Mouse (Mus musculus) liver, embryonic 12.5 days (tissue): Measurements from ENCODE around the gene 9930111J21Rik2. TPM values are rescaled to one million over a fixed set of nuclear protein-coding genes. Genes with fewer than 3 reads are reported as not detected.
"Not testable (repeated sequence)": the region's sequence is repeated elsewhere in the genome, so short reads cannot be mapped to it uniquely, and the experiment has no call there.

ENCODE experiments used
- ATAC-seq: fragments of 200-750 bp; cut with Nextera tagmentation; 2 replicates; pipeline ENCODE4 v1.8.0; 2017; ENCODE audit warnings: moderate number of reproducible peaks, mild to moderate bottlenecking, moderate library complexity
- H3K27ac ChIP-seq: fragments of 300-500 bp; sonication (generic); 2 replicates; pipeline ENCODE4 v1.5.1; 2016; ENCODE audit warnings: mild to moderate bottlenecking
- H3K27me3 ChIP-seq: fragments of 300-500 bp; sonication (generic); replicated peaks from 2 replicates; pipeline ENCODE4 v1.6.1; 2016; ENCODE audit warnings: mild to moderate bottlenecking, moderate library complexity
- H3K36me3 ChIP-seq: fragments of 300-500 bp; sonication (generic); 2 replicates; pipeline ENCODE4 v1.6.1; 2016; ENCODE audit warnings: mild to moderate bottlenecking, moderate library complexity
- H3K4me1 ChIP-seq: fragments of 300-500 bp; sonication (generic); 2 replicates; pipeline ENCODE4 v1.6.1; 2016
- H3K4me2 ChIP-seq: fragments of 300-500 bp; sonication (generic); 2 replicates; pipeline ENCODE4 v1.6.1; 2016; ENCODE audit warnings: mild to moderate bottlenecking, moderate library complexity
- H3K4me3 ChIP-seq: fragments of 300-500 bp; sonication (generic); 2 replicates; pipeline ENCODE4 v1.5.1; 2016; ENCODE audit warnings: mild to moderate bottlenecking, moderate library complexity
- H3K9ac ChIP-seq: fragments of 300-500 bp; sonication (generic); 2 replicates; pipeline ENCODE4 v1.6.1; 2016; ENCODE audit warnings: mild to moderate bottlenecking, moderate library complexity
- H3K9me3 ChIP-seq: fragments of 300-500 bp; sonication (generic); replicated peaks from 2 replicates; pipeline ENCODE4 v1.6.1; 2016; ENCODE audit warnings: mild to moderate bottlenecking, moderate library complexity
- WGBS: fragments of 180-500 bp; shearing (Covaris S2); methylation state at CpG from one replicate; pipeline ENCODE4 v1.1.7; 2016; ENCODE audit not compliant: insufficient replicate concordance; 5-methylcytosine and 5-hydroxymethylcytosine counted together
- polyA plus RNA-seq: library from polyadenylated mRNA; unstranded; fragments of >200 nt; fragmentation: Nextera tagmentation; extraction: Ambion mirVana; gene quantifications from 2 replicates; pipeline ENCODE4 v1.2.1, GENCODE M21; 2016

Gene 9930111J21Rik2
- polyA plus RNA-seq: 0.71 and 0.88 TPM in 2 replicates

GRCm38 (mm10) chr11:49051093-49051891, at the start of gene 9930111J21Rik2:
Gene 9930111J21Rik2 (minus strand): TSS chr11:49051242.
- H3K4me2 ChIP-seq: not testable (repeated sequence)

DNA sequence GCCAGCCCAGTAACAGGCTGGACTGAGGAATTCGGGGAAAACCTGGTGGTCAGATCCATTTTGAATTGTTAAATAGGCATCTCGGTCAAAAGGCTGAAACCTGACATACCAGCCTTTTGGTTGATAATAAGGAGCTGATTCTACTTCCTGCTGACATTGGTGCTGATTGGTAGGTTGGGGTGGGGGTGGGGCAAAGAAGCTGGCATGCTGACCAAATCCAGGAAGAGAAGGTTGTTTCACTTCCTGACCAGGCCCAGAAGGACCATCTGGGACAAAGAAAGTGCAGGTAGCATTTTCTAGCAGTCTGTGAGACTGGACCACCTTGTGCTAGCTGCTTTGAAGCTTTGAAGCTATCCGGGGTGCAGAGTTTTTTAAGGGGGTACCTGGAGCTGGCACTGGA, 49.4 kb upstream of the 9930111J21Rik2 start:
- no peak overlapping the region for H3K4me2 ChIP-seq
- H3K9ac ChIP-seq: no peak overlapping the region
- H3K4me1 ChIP-seq: peaks cover 42% of the 10 kb centered on the region
- no peaks in the 10 kb centered on the region for H3K9me3 ChIP-seq
- WGBS: 73% methylated on average over 3 of the region's 3 CpGs
- no peak for ATAC-seq
- H3K36me3 ChIP-seq: no peaks in the 10 kb centered on the region
- no peaks in the 10 kb centered on the region for H3K27me3 ChIP-seq
- no peak overlapping the region for H3K27ac ChIP-seq
- H3K4me3 ChIP-seq: no peak overlapping the region

More at GRCm38 (mm10) chr11:49051093-49051891, at the start of gene 9930111J21Rik2:
- not testable (repeated sequence) for H3K9me3 ChIP-seq, H3K4me1 ChIP-seq, H3K4me3 ChIP-seq, H3K9ac ChIP-seq, H3K36me3 ChIP-seq, H3K27ac ChIP-seq, H3K27me3 ChIP-seq
- ATAC-seq: peak; percentile 24; the same call in 1 of the 2 replicates
- WGBS: 54% methylated on average over 1 of the region's 6 CpGs

DNA sequence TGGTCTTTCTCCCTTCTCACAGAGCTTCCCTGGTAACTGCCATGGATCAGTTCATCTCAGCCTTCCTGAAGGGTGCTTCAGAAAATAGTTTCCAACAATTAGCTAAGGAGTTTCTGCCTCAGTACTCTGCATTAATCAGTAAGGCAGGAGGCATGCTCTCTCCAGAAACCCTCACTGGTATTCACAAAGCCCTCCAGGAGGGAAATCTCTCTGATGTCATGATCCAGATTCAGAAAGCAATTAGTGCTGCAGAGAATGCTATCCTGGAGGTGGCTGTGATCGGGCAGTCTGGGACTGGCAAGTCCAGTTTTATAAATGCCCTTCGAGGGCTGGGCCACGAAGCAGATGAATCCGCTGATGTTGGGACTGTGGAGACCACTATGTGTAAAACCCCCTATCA, 44.3 kb upstream of the 9930111J21Rik2 start:
- H3K4me3 ChIP-seq: no peak overlapping the region
- no peaks in the 10 kb centered on the region for H3K27me3 ChIP-seq
- ATAC-seq: no peak
- WGBS: 95% methylated on average over 4 of the region's 4 CpGs
- H3K4me2 ChIP-seq: no peak overlapping the region
- H3K9me3 ChIP-seq: no peaks in the 10 kb centered on the region
- no peak overlapping the region for H3K27ac ChIP-seq
- H3K4me1 ChIP-seq: peaks cover 39% of the 10 kb centered on the region
- no peaks in the 10 kb centered on the region for H3K36me3 ChIP-seq
- no peak overlapping the region; the same call in 1 of the 2 replicates for H3K9ac ChIP-seq

GRCm38 (mm10) chr11:49093861-49094660, 43.0 kb upstream of the 9930111J21Rik2 start:
- H3K27me3 ChIP-seq: no peaks in the 10 kb centered on the region
- no peaks in the 10 kb centered on the region for H3K36me3 ChIP-seq
- H3K27ac ChIP-seq: no peak overlapping the region
- no peak for ATAC-seq
- no peak overlapping the region for H3K9ac ChIP-seq
- H3K4me1 ChIP-seq: peaks cover 46% of the 10 kb centered on the region
- no peak overlapping the region for H3K4me2 ChIP-seq
- H3K9me3 ChIP-seq: no peaks in the 10 kb centered on the region
- H3K4me3 ChIP-seq: no peak overlapping the region
- WGBS: 74% methylated on average over 6 of the region's 6 CpGs

DNA sequence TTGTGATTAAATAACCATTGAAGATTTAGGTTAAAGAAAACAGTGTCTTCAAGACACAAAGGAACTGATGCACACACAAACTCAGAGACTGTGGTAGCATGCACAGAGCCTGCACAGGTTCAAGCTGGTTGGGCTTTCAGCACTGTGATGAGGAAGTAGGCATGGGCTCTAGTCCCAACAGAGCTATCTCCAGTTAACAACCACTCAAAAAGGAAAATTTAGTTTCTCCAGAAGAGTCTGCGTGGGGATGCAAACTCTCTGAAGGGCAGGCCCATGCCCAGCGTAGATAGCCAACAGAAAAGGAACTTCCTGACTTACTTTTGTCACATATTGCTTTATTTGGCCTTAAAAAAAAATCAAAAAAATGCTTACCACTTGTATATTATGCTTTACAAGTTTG, 41.7 kb upstream of the 9930111J21Rik2 start:
- H3K27me3 ChIP-seq: no peaks in the 10 kb centered on the region
- H3K36me3 ChIP-seq: no peaks in the 10 kb centered on the region
- H3K9me3 ChIP-seq: no peaks in the 10 kb centered on the region
- H3K4me1 ChIP-seq: peaks cover 58% of the 10 kb centered on the region
- no peak overlapping the region for H3K4me2 ChIP-seq
- H3K9ac ChIP-seq: no peak overlapping the region
- peak overlapping the region; percentile 70; the same call in 1 of the 2 replicates for H3K27ac ChIP-seq
- 71% methylated on average over 2 of the region's 2 CpGs for WGBS
- H3K4me3 ChIP-seq: no peak overlapping the region
- ATAC-seq: no peak

GRCm38 (mm10) chr11:49092053-49092586, 41.1 kb upstream of the 9930111J21Rik2 start:
- Histone ChIP-seq H3K4me3 (no peak overlapping the region), H3K27ac (peak overlapping the region; percentile 70), H3K9me3 (no peaks in the 10 kb centered on the region), H3K27me3 (no peaks in the 10 kb centered on the region), H3K9ac (peak overlapping the region; percentile 43; the same call in 1 of the 2 replicates), H3K36me3 (no peaks in the 10 kb centered on the region), H3K4me1 (peaks cover 65% of the 10 kb centered on the region), H3K4me2 (peak overlapping the region; percentile 12; the same call in 1 of the 2 replicates)
- WGBS: 96% methylated on average over 1 of the region's 1 CpGs
- no peak for ATAC-seq

- no peak overlapping the region for H3K4me3 ChIP-seq
- peak overlapping the region; percentile 71 for H3K27ac ChIP-seq
- no peaks in the 10 kb centered on the region for H3K9me3 ChIP-seq
- H3K4me2 ChIP-seq: no peak overlapping the region
- ATAC-seq: no peak
- H3K27me3 ChIP-seq: no peaks in the 10 kb centered on the region
- H3K4me1 ChIP-seq: peaks cover 74% of the 10 kb centered on the region
- WGBS: 53% methylated on average over 4 of the region's 4 CpGs
- 0 out of 2 replicates have a peak overlapping the region, but pooled peaks have one; percentile 23 for H3K9ac ChIP-seq
- no peaks in the 10 kb centered on the region for H3K36me3 ChIP-seq
Observed at GRCm38 (mm10) chr11:49091171-49091570, 40.1 kb upstream of the 9930111J21Rik2 start.

GRCm38 (mm10) chr11:49090551-49090950, 39.5 kb upstream of the 9930111J21Rik2 start:
- Histone ChIP-seq H3K4me1 (peaks cover 80% of the 10 kb centered on the region), H3K9ac (peak overlapping the region; percentile 44; the same call in 1 of the 2 replicates), H3K4me2 (no peak overlapping the region), H3K27ac (peak overlapping the region; percentile 71), H3K27me3 (no peaks in the 10 kb centered on the region), H3K4me3 (no peak overlapping the region), H3K36me3 (no peaks in the 10 kb centered on the region), H3K9me3 (no peaks in the 10 kb centered on the region)
- WGBS: 84% methylated on average over 5 of the region's 5 CpGs
- no peak for ATAC-seq

- Histone ChIP-seq H3K4me2 (no peak overlapping the region), H3K4me1 (peaks cover 86% of the 10 kb centered on the region), H3K36me3 (no peaks in the 10 kb centered on the region), H3K9ac (peak overlapping the region; percentile 44), H3K9me3 (no peaks in the 10 kb centered on the region), H3K27ac (peak overlapping the region; percentile 71), H3K27me3 (no peaks in the 10 kb centered on the region), H3K4me3 (no peak overlapping the region)
- no peak for ATAC-seq
- WGBS: 45% methylated on average over 3 of the region's 3 CpGs
Observed at GRCm38 (mm10) chr11:49089735-49090507, 38.9 kb upstream of the 9930111J21Rik2 start.

- H3K9ac ChIP-seq: no peak overlapping the region
- peak overlapping the region; percentile 80 for H3K4me2 ChIP-seq
- no peaks in the 10 kb centered on the region for H3K27me3 ChIP-seq
- 69% methylated on average over 5 of the region's 5 CpGs for WGBS
- peak overlapping the region; percentile 94 for H3K27ac ChIP-seq
- no peak for ATAC-seq
- H3K4me1 ChIP-seq: peaks cover 93% of the 10 kb centered on the region
- peak overlapping the region; percentile 49 for H3K4me3 ChIP-seq
- no peaks in the 10 kb centered on the region for H3K9me3 ChIP-seq
- no peaks in the 10 kb centered on the region for H3K36me3 ChIP-seq
Observed at GRCm38 (mm10) chr11:49088990-49089652, 38.1 kb upstream of the 9930111J21Rik2 start.
